Mouse (Mus musculus): ENCODE data around the gene Homez.

- TF ChIP-seq CTCF (IDR thresholded peaks at IDR 0.05) (no peak), EP300 (IDR thresholded peaks at IDR 0.05) (no peak)
Measured at GRCm38 (mm10) chr14:54808718-54809667, 61.8 kb downstream of the Homez start.

Data from lung, postnatal 0 days (tissue).